Mouse (Mus musculus) midbrain, embryonic 14.5 days (tissue): ENCODE measurements around the gene Ngb. TPM values are rescaled to one million over a fixed set of nuclear protein-coding genes. Genes with fewer than 3 reads are reported as not detected.

Experiments used
- ATAC-seq: fragments of 200-750 bp; cut with Nextera tagmentation; 2 replicates; pipeline ENCODE4 v1.8.0; 2017; ENCODE audit warnings: moderate number of reproducible peaks, moderate library complexity; ENCODE audit not compliant: low FRiP score, low TSS enrichment
- DNase-seq: peaks from one replicate; pipeline ENCODE4 v3.0.0-alpha.2; 2015
- H3K27ac ChIP-seq: fragments of 300-500 bp; sonication (generic); replicated peaks from 2 replicates; pipeline ENCODE4 v1.5.1; 2014; ENCODE audit warnings: mild to moderate bottlenecking, low read depth, low read length, moderate library complexity
- H3K27me3 ChIP-seq: fragments of 300-500 bp; sonication (generic); 2 replicates; pipeline ENCODE4 v1.6.1; 2014; ENCODE audit warnings: low read length, control low read depth, mixed read lengths; ENCODE audit not compliant: control insufficient read depth, insufficient read depth
- H3K36me3 ChIP-seq: fragments of 300-500 bp; sonication (generic); 2 replicates; pipeline ENCODE4 v1.6.1; 2014; ENCODE audit warnings: low read length, control low read depth; ENCODE audit not compliant: control insufficient read depth, insufficient read depth
- H3K4me1 ChIP-seq: fragments of 300-500 bp; sonication (generic); 2 replicates; pipeline ENCODE4 v1.6.1; 2014; ENCODE audit warnings: mild to moderate bottlenecking, antibody characterized with exemption, low read length, control low read depth; ENCODE audit not compliant: control insufficient read depth, insufficient read depth
- H3K4me2 ChIP-seq: fragments of 300-500 bp; sonication (generic); 2 replicates; pipeline ENCODE4 v1.6.1; 2014; ENCODE audit warnings: mild to moderate bottlenecking, low read length, moderate library complexity
- H3K4me3 ChIP-seq: fragments of 300-500 bp; sonication (generic); replicated peaks from 2 replicates; pipeline ENCODE4 v1.5.1; 2014; ENCODE audit warnings: low read depth, low read length
- H3K9ac ChIP-seq: fragments of 300-500 bp; sonication (generic); replicated peaks from 2 replicates; pipeline ENCODE4 v1.6.1; 2014; ENCODE audit warnings: mild to moderate bottlenecking, low read length, moderate library complexity
- H3K9me3 ChIP-seq: fragments of 300-500 bp; sonication (generic); 2 replicates; pipeline ENCODE4 v1.6.1; 2016; ENCODE audit warnings: low read length, control low read depth, mixed read lengths; ENCODE audit not compliant: control insufficient read depth
- WGBS: fragments of 180-500 bp; shearing (Covaris S2); extraction: QIAGEN DNeasy Blood & Tissue Kit; methylation state at CpG from one replicate; pipeline ENCODE4 v1.1.7; 2014; 5-methylcytosine and 5-hydroxymethylcytosine counted together
- polyA plus RNA-seq: library from polyadenylated mRNA; unstranded; fragments of >200 nt; fragmentation: Nextera tagmentation; extraction: Ambion mirVana; gene quantifications from 2 replicates; pipeline ENCODE4 v1.2.1, GENCODE M21; 2014

Gene Ngb
- polyA plus RNA-seq, 1 experiment from 2014 or later, result 3.8 TPM

DNA sequence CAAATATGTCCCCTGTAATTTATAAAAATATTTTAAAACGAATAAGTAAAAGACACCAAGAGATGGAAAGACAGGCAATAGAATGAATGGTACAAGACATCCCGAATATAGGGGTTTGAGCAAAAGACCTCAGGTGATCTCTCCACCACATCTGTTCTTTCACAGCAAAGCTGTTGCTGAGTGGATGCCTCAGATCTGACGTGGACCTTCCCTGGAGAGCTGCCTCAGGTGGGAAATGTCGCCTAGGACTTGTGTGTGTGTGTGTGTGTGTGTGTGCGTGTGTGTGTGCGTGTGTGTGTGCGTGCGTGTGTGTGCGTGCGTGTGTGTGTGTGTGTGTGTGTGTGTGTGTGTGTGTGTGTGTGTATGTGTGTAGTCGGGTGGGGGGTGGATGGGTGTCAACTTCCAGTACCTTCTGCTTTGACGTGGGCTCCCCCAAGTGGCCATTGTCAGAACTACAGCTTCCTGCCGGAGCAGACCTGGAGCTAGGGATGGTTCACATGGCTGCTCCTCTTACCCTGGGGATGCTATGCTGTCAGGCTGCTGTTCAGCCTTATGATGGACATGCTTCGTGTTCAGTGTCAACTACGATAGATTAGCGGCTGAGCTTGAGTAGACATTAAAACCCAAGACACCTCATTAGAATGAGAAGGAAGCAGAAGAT lies 49.5 kb downstream of the Ngb start:
- no peaks in the 10 kb centered on the region for H3K4me1 ChIP-seq
- no peak overlapping the region; the same call in 1 of the 2 replicates for H3K27ac ChIP-seq
- peak; percentile 34; the same call in 1 of the 2 replicates for ATAC-seq
- peaks cover 4% of the 10 kb centered on the region; the same call in 1 of the 2 replicates for H3K27me3 ChIP-seq
- no peaks in the 10 kb centered on the region for H3K36me3 ChIP-seq
- no peak overlapping the region for H3K4me3 ChIP-seq
- no peaks in the 10 kb centered on the region for H3K9me3 ChIP-seq
- no peak overlapping the region for H3K9ac ChIP-seq
- peak; percentile 86 for DNase-seq
- 29% methylated on average over 13 of the region's 16 CpGs for WGBS
- H3K4me2 ChIP-seq, result peak overlapping the region; percentile 6; the same call in 1 of the 2 replicates

DNA sequence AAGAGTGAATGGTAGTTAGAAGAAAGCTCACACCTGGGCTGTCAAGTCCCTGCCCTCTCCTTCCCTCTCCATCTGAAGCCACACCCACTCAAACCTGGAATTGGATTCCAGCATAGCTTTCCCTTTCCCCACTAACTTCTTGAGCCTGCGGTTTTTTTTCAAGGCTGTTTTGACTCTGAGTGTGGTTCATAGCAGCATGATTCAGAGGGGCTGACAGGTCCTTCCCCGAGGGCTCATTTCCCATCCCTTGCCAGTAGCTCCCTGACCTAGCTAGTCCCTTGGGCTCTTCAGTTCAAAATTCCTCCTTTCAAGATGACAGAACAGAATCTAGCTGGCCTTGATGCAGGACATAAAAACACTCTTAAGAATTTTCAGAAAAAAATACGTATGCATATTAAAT lies 54.8 kb downstream of the Ngb start:
- no peaks in the 10 kb centered on the region for H3K9me3 ChIP-seq
- no peak overlapping the region for H3K9ac ChIP-seq
- H3K4me2 ChIP-seq, result no peak overlapping the region
- H3K36me3 ChIP-seq, result no peaks in the 10 kb centered on the region
- ATAC-seq (no peak), DNase-seq (no peak)
- WGBS, result 60% methylated on average over 3 of the region's 3 CpGs
- H3K27me3 ChIP-seq, result no peaks in the 10 kb centered on the region
- no peak overlapping the region for H3K4me3 ChIP-seq
- no peak overlapping the region for H3K27ac ChIP-seq
- peaks cover 16% of the 10 kb centered on the region for H3K4me1 ChIP-seq

Other genes with a start within 250 kb of the Ngb start
- 71.6 and 80.2 TPM in 2 replicates for gene Irf2bpl, start 217.7 kb downstream of the Ngb start, polyA plus RNA-seq
- 42.5 and 61.0 TPM in 2 replicates for gene Cipc, start 155.5 kb downstream of the Ngb start, polyA plus RNA-seq
- gene Zdhhc22, start 112.1 kb downstream of the Ngb start, polyA plus RNA-seq, result 9.0 and 10.7 TPM in 2 replicates
- 9.1 and 13.5 TPM in 2 replicates for gene Tmem63c, start 81.2 kb downstream of the Ngb start, polyA plus RNA-seq
- 29.9 and 30.8 TPM in 2 replicates for gene Gstz1, start 44.6 kb upstream of the Ngb start, polyA plus RNA-seq
- gene Pomt2, start 45.4 kb upstream of the Ngb start, polyA plus RNA-seq, result 12.2 and 16.6 TPM in 2 replicates
- 1.2 and 2.6 TPM in 2 replicates for gene Samd15, start 97.2 kb upstream of the Ngb start, polyA plus RNA-seq
- 6.5 and 6.9 TPM in 2 replicates for gene Tmed8, start 97.9 kb upstream of the Ngb start, polyA plus RNA-seq
- 0.81 and 1.0 TPM in 2 replicates for gene Noxred1, start 136.2 kb upstream of the Ngb start, polyA plus RNA-seq
- 60.6 and 70.1 TPM in 2 replicates for gene Vipas39, start 163.7 kb upstream of the Ngb start, polyA plus RNA-seq
- 176 and 180 TPM in 2 replicates for gene Ahsa1, start 163.9 kb upstream of the Ngb start, polyA plus RNA-seq
- 0.75 and 1.0 TPM in 2 replicates for gene Ism2, start 197.2 kb upstream of the Ngb start, polyA plus RNA-seq